Mouse (Mus musculus): Measurements from ENCODE around the gene Chpf2.

GRCm38 (mm10) chr5:24592471-24593160 is 6.1 kb downstream of the Chpf2 start:
- no peak; a peak in 1 of 4 replicates for TF ChIP-seq POLR2A (IDR thresholded peaks at IDR 0.05; ENCODE audit: control insufficient read depth in 1 of 2, insufficient read depth in 1 of 2, low read depth in 1 of 2, low read length in 2 of 2, poor library complexity in 1 of 2)
- no peak for TF ChIP-seq USF2 (IDR thresholded peaks at IDR 0.05; ENCODE audit: borderline replicate concordance in 1 of 2, insufficient read depth in 1 of 2, low read depth in 1 of 2, low read length in 2 of 2)

Data from MEL (cell line).